Mouse (Mus musculus): ENCODE measurements around the gene Galm. TPM values are rescaled to one million over a fixed set of nuclear protein-coding genes. Genes with fewer than 3 reads are reported as not detected.

Gene Galm
- polyA plus RNA-seq, 1 experiment, result 2.5 TPM

DNA sequence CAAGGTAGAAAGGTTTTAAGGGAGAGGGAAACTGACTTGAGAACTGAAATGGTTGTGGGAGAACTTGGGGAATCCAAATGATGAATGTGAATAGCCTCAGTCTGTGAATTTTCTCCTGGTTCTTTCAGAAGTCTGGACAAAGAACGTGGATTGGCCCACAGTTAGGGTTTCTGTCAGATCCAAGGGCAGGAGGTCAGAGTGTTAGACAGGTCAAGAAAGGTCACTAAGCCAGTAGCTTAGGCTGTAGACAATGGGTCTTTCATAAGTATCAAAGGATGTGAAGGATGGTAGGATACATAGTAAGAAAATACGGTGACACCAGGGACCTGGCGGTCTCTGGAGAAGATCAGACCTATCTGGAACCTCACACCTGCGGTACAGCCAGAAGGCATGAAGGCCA, 40.2 kb downstream of the Galm start:
- Histone ChIP-seq H3K36me3 (ENCODE audit: control insufficient read depth, insufficient read depth) (no peaks in the 10 kb centered on the region), H3K4me3 (no peak overlapping the region), H3K79me2 (ENCODE audit: control insufficient read depth, insufficient read depth) (no peaks in the 10 kb centered on the region), H3ac (ENCODE audit: control insufficient read depth, insufficient read length) (no peak overlapping the region), H3K4me2 (ENCODE audit: low read depth) (peak overlapping the region; percentile 63), H3K27me3 (ENCODE audit: control insufficient read depth, insufficient read depth, insufficient read length) (no peaks in the 10 kb centered on the region)
- TF ChIP-seq MYOG (IDR thresholded peaks at IDR 0.05; ENCODE audit: control insufficient read depth in 1 of 3, insufficient read depth in 1 of 3, insufficient read length in 2 of 3, low read depth in 2 of 3) (no peak), E2F4 (IDR thresholded peaks at IDR 0.05; ENCODE audit: insufficient read depth) (no peak), POLR2AphosphoS2 (IDR thresholded peaks at IDR 0.05; ENCODE audit: insufficient read length, low read depth) (no peak), TCF12 (IDR thresholded peaks at IDR 0.05; ENCODE audit: insufficient read depth, poor library complexity, severe bottlenecking) (no peak), TCF3 (IDR thresholded peaks at IDR 0.05; ENCODE audit: insufficient read length, low read depth) (no peak), MAX (IDR thresholded peaks at IDR 0.05; ENCODE audit: low read depth) (no peak), CEBPB (IDR thresholded peaks at IDR 0.05; ENCODE audit: insufficient read depth, poor library complexity, severe bottlenecking) (no peak), SRF (IDR thresholded peaks at IDR 0.05; ENCODE audit: control insufficient read depth, insufficient read length, low read depth) (no peak), USF1 (IDR thresholded peaks at IDR 0.05; ENCODE audit: low read depth) (no peak)

DNA sequence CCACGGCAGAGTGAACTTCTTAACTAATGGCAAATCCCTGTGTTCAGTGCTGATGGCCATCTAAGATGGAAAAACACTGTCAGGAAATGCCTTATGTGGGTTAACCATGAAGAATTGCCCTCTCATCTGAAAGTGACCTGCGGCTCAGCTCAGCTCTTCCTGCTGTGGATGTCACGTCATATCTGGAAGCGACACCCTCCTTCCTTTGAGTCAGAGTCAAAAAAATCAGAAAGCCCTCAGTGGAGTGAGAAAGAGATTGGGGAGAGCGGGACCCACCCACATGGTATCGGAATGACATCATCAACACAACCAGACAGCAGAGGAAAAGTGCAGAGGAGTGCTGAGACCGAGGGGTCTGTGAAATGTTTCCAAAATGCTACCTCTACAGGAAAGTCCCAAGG, 40.6 kb downstream of the Galm start:
- Histone ChIP-seq H3K36me3 (ENCODE audit: control insufficient read depth, insufficient read depth) (no peaks in the 10 kb centered on the region), H3K79me2 (ENCODE audit: control insufficient read depth, insufficient read depth) (no peaks in the 10 kb centered on the region), H3K27me3 (ENCODE audit: control insufficient read depth, insufficient read depth, insufficient read length) (no peaks in the 10 kb centered on the region), H3K4me2 (ENCODE audit: low read depth) (peak overlapping the region; percentile 63), H3ac (ENCODE audit: control insufficient read depth, insufficient read length) (no peak overlapping the region), H3K4me3 (no peak overlapping the region)
- TF ChIP-seq MYOD1 (IDR thresholded peaks at IDR 0.05; ENCODE audit: control insufficient read depth in 1 of 3, insufficient read length in 2 of 3, low read depth in 2 of 3) (no peak), USF1 (IDR thresholded peaks at IDR 0.05; ENCODE audit: low read depth) (no peak), SRF (IDR thresholded peaks at IDR 0.05; ENCODE audit: control insufficient read depth, insufficient read length, low read depth) (no peak), MYOG (IDR thresholded peaks at IDR 0.05; ENCODE audit: control insufficient read depth in 1 of 3, insufficient read depth in 1 of 3, insufficient read length in 2 of 3, low read depth in 2 of 3) (no peak), MAX (IDR thresholded peaks at IDR 0.05; ENCODE audit: low read depth) (no peak), TCF12 (IDR thresholded peaks at IDR 0.05; ENCODE audit: insufficient read depth, poor library complexity, severe bottlenecking) (no peak), CEBPB (IDR thresholded peaks at IDR 0.05; ENCODE audit: insufficient read depth, poor library complexity, severe bottlenecking) (no peak), E2F4 (IDR thresholded peaks at IDR 0.05; ENCODE audit: insufficient read depth) (no peak), POLR2A (IDR thresholded peaks at IDR 0.05; ENCODE audit: insufficient read length, low read depth) (no peak), POLR2AphosphoS2 (IDR thresholded peaks at IDR 0.05; ENCODE audit: insufficient read length, low read depth) (no peak), TCF3 (IDR thresholded peaks at IDR 0.05; ENCODE audit: insufficient read length, low read depth) (no peak), REST (IDR thresholded peaks at IDR 0.05; ENCODE audit: insufficient read depth, insufficient read length) (no peak)

DNA sequence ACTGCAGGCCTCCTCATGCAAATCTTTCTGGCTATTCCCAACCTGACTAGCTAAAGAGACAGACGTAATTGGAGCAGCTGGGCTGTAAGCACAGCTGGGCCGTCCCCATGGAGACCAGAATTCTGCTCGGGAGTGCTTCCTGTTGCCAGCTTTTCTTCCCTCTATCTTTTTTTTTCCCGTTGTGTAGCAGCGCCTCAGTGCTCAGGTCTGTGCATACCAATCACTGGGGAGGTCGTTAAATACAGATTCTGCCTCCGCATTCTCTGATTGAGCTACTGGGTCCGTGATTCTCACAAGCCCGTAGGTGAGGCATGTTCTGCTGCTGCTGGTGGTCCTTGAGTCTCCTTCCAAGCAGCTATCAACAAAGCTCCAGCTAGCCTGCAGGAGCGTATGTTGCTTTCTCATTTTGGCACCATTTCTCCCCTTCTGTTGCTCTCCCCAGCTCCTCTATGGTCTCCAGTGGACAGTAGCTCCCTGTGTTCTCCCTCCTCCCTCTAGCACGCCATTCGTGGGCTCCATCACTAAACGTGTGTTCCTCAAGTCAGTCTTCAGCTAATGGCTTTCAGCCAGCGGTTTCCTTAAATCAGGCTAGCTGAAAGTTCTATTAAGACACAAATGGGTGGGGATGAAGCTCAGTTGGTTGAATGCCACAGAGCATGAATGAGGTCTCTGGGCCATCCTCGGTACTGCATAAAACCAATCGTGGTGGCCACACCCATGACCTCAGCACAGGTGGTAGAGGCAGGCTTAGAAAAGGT, 41.3 kb downstream of the Galm start:
- no peaks in the 10 kb centered on the region for H3K79me2 ChIP-seq (ENCODE audit: control insufficient read depth, insufficient read depth)
- H3ac ChIP-seq (ENCODE audit: control insufficient read depth, insufficient read length), result no peak overlapping the region
- H3K4me3 ChIP-seq, result no peak overlapping the region
- no peaks in the 10 kb centered on the region for H3K27me3 ChIP-seq (ENCODE audit: control insufficient read depth, insufficient read depth, insufficient read length)
- H3K36me3 ChIP-seq (ENCODE audit: control insufficient read depth, insufficient read depth), result no peaks in the 10 kb centered on the region
- peak overlapping the region; percentile 63 for H3K4me2 ChIP-seq (ENCODE audit: low read depth)
- TF ChIP-seq POLR2AphosphoS2 (IDR thresholded peaks at IDR 0.05; ENCODE audit: insufficient read length, low read depth) (no peak), MYOD1 (IDR thresholded peaks at IDR 0.05; ENCODE audit: control insufficient read depth in 1 of 3, insufficient read length in 2 of 3, low read depth in 2 of 3) (peak in 2 of 3 experiments; percentile 21 to 44), TCF12 (IDR thresholded peaks at IDR 0.05; ENCODE audit: insufficient read depth, poor library complexity, severe bottlenecking) (no peak), MYOG (IDR thresholded peaks at IDR 0.05; ENCODE audit: control insufficient read depth in 1 of 3, insufficient read depth in 1 of 3, insufficient read length in 2 of 3, low read depth in 2 of 3) (peak in 1 of 3 experiments; percentile 46)

DNA sequence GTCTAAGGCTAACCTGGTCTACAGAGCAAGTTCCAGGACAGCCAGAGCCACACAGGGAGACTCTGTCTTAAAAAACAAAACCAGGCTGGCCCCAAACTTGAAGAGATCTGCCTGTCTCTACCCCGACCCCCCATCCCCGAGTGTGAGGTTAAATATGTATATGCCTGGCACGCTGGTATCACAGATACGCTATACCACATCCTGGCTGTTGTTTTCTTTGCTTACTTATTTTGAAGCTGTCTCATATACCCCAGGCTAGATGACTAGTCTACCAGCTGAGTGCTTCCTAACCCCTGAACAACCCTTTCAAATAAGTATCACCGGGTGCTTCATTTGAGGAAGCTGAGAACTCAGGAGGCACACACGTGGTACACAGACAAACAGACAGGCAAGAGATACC, 42.5 kb downstream of the Galm start:
- H3K4me3 ChIP-seq, result no peak overlapping the region
- no peaks in the 10 kb centered on the region for H3K79me2 ChIP-seq (ENCODE audit: control insufficient read depth, insufficient read depth)
- no peaks in the 10 kb centered on the region for H3K36me3 ChIP-seq (ENCODE audit: control insufficient read depth, insufficient read depth)
- H3K4me2 ChIP-seq (ENCODE audit: low read depth), result no peak overlapping the region
- H3K27me3 ChIP-seq (ENCODE audit: control insufficient read depth, insufficient read depth, insufficient read length), result no peaks in the 10 kb centered on the region
- no peak overlapping the region for H3ac ChIP-seq (ENCODE audit: control insufficient read depth, insufficient read length)
- TF ChIP-seq TCF12 (IDR thresholded peaks at IDR 0.05; ENCODE audit: insufficient read depth, poor library complexity, severe bottlenecking) (no peak), MAX (IDR thresholded peaks at IDR 0.05; ENCODE audit: low read depth) (no peak), E2F4 (IDR thresholded peaks at IDR 0.05; ENCODE audit: insufficient read depth) (no peak), MYOG (IDR thresholded peaks at IDR 0.05; ENCODE audit: control insufficient read depth in 1 of 3, insufficient read depth in 1 of 3, insufficient read length in 2 of 3, low read depth in 2 of 3) (no peak), POLR2AphosphoS2 (IDR thresholded peaks at IDR 0.05; ENCODE audit: insufficient read length, low read depth) (no peak), SRF (IDR thresholded peaks at IDR 0.05; ENCODE audit: control insufficient read depth, insufficient read length, low read depth) (no peak), MYOD1 (IDR thresholded peaks at IDR 0.05; ENCODE audit: control insufficient read depth in 1 of 3, insufficient read length in 2 of 3, low read depth in 2 of 3) (no peak), USF1 (IDR thresholded peaks at IDR 0.05; ENCODE audit: low read depth) (no peak), REST (IDR thresholded peaks at IDR 0.05; ENCODE audit: insufficient read depth, insufficient read length) (no peak), POLR2A (IDR thresholded peaks at IDR 0.05; ENCODE audit: insufficient read length, low read depth) (no peak), CEBPB (IDR thresholded peaks at IDR 0.05; ENCODE audit: insufficient read depth, poor library complexity, severe bottlenecking) (no peak), TCF3 (IDR thresholded peaks at IDR 0.05; ENCODE audit: insufficient read length, low read depth) (no peak)
